Mouse (Mus musculus) lung, adult 2 months (tissue): Measurements from ENCODE around the gene Irs3. TPM values are rescaled to one million over a fixed set of nuclear protein-coding genes. Genes with fewer than 3 reads are reported as not detected.

ENCODE experiments used
- DNase-seq: peaks from one replicate; pipeline ENCODE4 v3.0.0; 2022
- H3K4me1 ChIP-seq: fragments of 200-500 bp; 2 replicates; pipeline ENCODE4 v1.6.1; 2011; ENCODE audit warnings: low read length; ENCODE audit not compliant: control insufficient read depth, insufficient read depth
- H3K4me3 ChIP-seq: fragments of 200-500 bp; replicated peaks from 2 replicates; pipeline ENCODE3; 2011; ENCODE audit warnings: low read depth, mild to moderate bottlenecking, control low read depth, low read length; ENCODE audit errors: extremely low read depth
- CTCF ChIP-seq: fragments of 200-500 bp; IDR thresholded peaks from 2 replicates; pipeline ENCODE4 v1.5.1; 2011; ENCODE audit warnings: mild to moderate bottlenecking, low read length, control low read depth; ENCODE audit not compliant: insufficient read depth
- POLR2A ChIP-seq: fragments of 200-500 bp; IDR thresholded peaks from 2 replicates; pipeline ENCODE4 v1.6.1; 2011; ENCODE audit warnings: low read depth, mild to moderate bottlenecking, control low read depth, low read length, borderline replicate concordance; ENCODE audit errors: extremely low read depth
- WGBS: fragments of 180-500 bp; shearing (Covaris S2); methylation state at CpG from one replicate; pipeline ENCODE4 v1.1.7; 2018; 5-methylcytosine and 5-hydroxymethylcytosine counted together
- polyA plus RNA-seq: library from polyadenylated mRNA; depleted of rRNA; stranded (reverse); fragments of >200 nt; gene quantifications from 2 replicates; pipeline ENCODE4 v1.2.3, GENCODE M21; 2012

The Irs3 gene
- polyA plus RNA-seq, 1 experiment: 3.6 TPM

DNA sequence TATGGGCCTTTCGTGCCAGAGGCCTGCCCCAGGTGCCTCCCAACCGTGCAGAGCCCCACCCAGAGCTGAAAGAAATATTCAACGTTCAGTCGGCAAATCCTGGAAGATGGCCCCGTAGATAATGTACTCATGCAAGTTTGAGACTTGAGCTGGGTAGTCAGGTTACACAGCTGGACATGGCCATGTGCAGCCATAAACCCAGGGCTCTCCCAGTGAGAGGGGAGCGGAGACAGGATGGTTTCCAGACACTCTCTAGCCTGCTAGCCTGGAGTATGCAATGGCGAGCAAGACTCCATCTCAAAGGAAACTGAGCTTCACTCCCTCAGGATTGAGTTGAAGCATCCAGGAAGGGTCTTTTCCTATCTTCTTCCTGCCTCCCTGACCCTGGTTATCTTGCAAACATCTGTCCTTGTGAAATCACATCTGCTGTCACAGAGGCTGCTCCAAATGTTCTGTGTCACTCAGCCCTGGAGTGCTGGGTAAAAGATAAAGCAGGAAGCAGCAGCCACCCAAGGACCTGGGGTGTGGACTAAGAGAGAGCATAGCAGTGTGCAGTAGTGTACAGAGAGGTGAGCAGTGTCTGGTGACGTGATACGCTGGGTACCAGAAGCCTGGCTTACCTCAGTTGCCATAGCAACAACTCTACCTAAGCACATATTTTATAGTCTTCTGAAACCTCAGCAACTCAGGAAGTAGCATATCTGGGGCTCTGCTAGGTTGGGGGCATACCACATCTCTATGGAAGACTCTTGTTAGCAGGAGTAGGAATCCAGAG, 2.5 kb upstream of the Irs3 start:
- WGBS: 43% methylated on average over 9 of the region's 9 CpGs
- no peak for DNase-seq
- no peaks in the 10 kb centered on the region for H3K4me1 ChIP-seq
- no peak overlapping the region for H3K4me3 ChIP-seq
- TF ChIP-seq CTCF (no peak), POLR2A (no peak)

DNA sequence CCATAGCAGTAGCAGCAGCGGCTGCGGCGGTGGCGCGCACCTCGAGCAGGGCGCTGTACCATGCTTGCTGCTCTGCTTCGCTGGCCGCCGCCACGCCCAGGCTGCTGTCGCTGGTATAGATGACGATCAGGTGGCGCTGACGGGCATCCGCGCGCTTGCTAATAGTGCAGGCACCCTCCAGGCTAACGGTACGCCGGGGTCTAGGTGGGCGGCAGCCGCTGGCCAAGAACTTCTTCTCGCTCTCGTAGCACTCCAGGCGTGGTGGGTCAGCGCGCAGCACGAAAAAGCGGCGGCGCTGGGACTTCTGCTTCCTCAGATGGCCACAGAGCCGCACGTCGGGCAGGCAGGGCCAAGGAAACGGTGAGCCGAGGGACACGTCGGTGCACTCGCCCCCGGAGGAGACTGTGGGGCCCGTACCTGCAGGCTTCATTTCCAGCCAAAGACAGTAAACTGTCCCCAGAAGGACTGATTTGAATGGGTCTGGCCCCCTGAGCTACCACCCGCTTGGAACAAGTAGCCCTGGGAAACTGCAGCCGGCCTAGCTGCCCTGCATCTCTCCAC, 343 bp downstream of the Irs3 start:
- DNase-seq: peak; percentile 48
- 5% methylated on average over 44 of the region's 44 CpGs for WGBS
- no peaks in the 10 kb centered on the region for H3K4me1 ChIP-seq
- H3K4me3 ChIP-seq: peak overlapping the region; percentile 20
- TF ChIP-seq CTCF (no peak), POLR2A (no peak)

GRCm38 (mm10) chr5:137644484-137644883, 1.0 kb downstream of the Irs3 start:
- TF ChIP-seq CTCF (no peak), POLR2A (no peak)
- no peak overlapping the region for H3K4me3 ChIP-seq
- H3K4me1 ChIP-seq: peaks cover 2% of the 10 kb centered on the region; the same call in 1 of the 2 replicates
- no peak for DNase-seq
- WGBS: 59% methylated on average over 19 of the region's 19 CpGs

DNA sequence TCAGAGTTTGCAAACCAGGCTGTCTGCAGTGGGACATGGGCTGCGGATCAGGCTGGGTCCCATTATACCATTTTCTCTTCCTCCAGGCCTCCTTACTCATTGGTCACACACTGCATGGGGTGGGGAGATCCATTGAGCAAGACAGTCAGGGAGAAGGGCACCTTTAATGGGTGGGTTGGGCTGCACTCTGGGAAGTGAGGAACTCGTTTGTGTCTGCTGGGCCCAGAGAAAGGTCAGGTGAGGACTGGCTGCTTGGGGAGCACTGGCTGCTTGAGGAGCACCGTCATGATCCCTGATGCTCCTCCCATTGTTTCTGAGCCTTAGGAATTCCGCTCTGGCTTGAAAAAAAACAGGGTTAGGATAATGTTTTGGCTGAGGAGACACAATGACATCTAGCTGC, 2.6 kb downstream of the Irs3 start:
- H3K4me1 ChIP-seq: peaks cover 2% of the 10 kb centered on the region; the same call in 1 of the 2 replicates
- TF ChIP-seq CTCF: no peak
- TF ChIP-seq POLR2A: no peak
- DNase-seq: no peak
- H3K4me3 ChIP-seq: no peak overlapping the region
- 39% methylated on average over 4 of the region's 4 CpGs for WGBS

DNA sequence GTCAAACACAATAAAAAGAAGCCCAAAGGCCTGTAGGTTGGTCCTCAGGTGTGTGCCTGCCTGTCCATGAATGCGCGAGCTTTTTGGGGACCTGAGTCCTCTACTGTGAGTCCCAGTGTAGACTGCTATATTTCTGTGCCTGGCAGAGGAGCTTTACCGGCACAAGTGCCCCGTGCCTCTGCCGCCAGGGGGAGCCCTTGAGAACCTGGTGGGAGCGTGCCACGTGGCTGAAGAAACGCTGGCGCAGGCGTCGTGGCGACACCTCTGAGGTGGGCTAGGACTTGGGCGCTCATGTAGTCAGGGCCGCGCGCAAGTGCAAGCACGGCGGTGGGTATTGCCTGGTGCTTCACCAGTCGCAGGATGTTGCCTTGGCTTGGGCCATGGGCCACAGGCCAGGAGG, 4.5 kb downstream of the Irs3 start, which contains the start of gene Sap25:
Gene Sap25, plus strand, starts transcription at position 281 of the 400 bp plus-strand sequence.
- WGBS: 83% methylated on average over 19 of the region's 19 CpGs
- TF ChIP-seq POLR2A (no peak), CTCF (peak; percentile 33; the same call in 1 of the 2 replicates)
- Histone ChIP-seq H3K4me3 (no peak within 1 kb of the TSS), H3K4me1 (peaks cover 2% of the 10 kb centered on the region; the same call in 1 of the 2 replicates)
- no peak for DNase-seq

DNA sequence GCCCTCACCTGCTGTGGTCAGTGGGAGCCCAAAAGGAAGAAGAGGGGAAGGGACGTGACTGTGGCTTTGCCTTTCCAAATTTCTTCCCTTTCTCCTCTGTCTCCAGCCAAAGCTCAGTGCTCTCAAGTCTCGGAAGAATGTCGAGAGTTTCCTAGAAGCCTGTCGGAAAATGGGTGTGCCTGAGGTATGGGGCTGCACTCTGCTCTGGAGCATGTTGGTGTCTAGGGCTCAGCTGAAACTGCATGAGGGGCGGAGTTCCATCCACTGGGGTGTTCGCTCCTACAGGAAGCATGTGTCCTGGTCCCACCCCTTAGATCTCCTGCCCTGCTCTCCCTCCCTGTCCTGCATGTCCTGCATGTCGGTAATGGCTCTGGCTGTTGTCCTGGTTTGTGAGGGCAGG, 6.0 kb downstream of the Irs3 start:
- 57% methylated on average over 7 of the region's 7 CpGs for WGBS
- Histone ChIP-seq H3K4me1 (peaks cover 2% of the 10 kb centered on the region; the same call in 1 of the 2 replicates), H3K4me3 (no peak overlapping the region)
- TF ChIP-seq POLR2A: no peak
- DNase-seq: peak; percentile 46

GRCm38 (mm10) chr5:137633397-137634084, 12.0 kb downstream of the Irs3 start:
- Histone ChIP-seq H3K4me3 (no peak overlapping the region), H3K4me1 (peaks cover 3% of the 10 kb centered on the region; the same call in 1 of the 2 replicates)
- TF ChIP-seq CTCF (no peak), POLR2A (no peak)
- peak; percentile 70 for DNase-seq
- 54% methylated on average over 12 of the region's 12 CpGs for WGBS

- DNase-seq: no peak
- peaks cover 3% of the 10 kb centered on the region; the same call in 1 of the 2 replicates for H3K4me1 ChIP-seq
- TF ChIP-seq POLR2A: no peak
- TF ChIP-seq CTCF: no peak
- peak overlapping the region; percentile 24 for H3K4me3 ChIP-seq
- WGBS: 21% methylated on average over 4 of the region's 4 CpGs
Measured at GRCm38 (mm10) chr5:137631591-137631990, 13.9 kb downstream of the Irs3 start.

GRCm38 (mm10) chr5:137631171-137631570, 14.3 kb downstream of the Irs3 start:
- TF ChIP-seq CTCF: no peak
- peak; percentile 22; the same call in 1 of the 2 replicates for TF ChIP-seq POLR2A
- Histone ChIP-seq H3K4me3 (peak overlapping the region; percentile 24), H3K4me1 (peaks cover 3% of the 10 kb centered on the region; the same call in 1 of the 2 replicates)
- 18% methylated on average over 9 of the region's 9 CpGs for WGBS
- DNase-seq: no peak
